Mouse (Mus musculus) lung, postnatal 14 days (tissue): ENCODE results near the gene Thsd1.
"Not testable (repeated sequence)": the region's sequence is repeated elsewhere in the genome, so short reads cannot be mapped to it uniquely, and the experiment has no call there.

Experiments used
- DNase-seq: peaks from one replicate; pipeline ENCODE4 v3.0.0; 2021

Gene Thsd1

DNA sequence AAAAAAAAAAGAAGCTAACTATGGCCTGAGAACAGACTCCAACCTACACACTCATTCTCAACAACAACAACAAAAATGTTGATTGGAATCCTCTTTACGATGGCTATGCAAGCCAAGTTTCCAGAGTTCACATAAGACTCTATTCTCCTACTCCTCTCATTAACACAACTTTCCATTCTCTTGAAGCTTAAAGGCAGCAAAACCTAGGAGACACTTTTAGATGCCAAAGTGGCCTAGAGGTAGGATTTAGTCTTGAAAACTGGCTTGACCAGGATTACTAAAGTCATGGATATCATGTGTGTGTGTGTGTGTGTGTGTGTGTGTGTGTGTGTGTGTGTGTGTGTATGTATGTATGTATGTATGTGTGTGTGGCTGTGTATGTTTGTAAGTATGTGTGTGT is 38.1 kb downstream of the Thsd1 start:
- no peak for DNase-seq

DNA sequence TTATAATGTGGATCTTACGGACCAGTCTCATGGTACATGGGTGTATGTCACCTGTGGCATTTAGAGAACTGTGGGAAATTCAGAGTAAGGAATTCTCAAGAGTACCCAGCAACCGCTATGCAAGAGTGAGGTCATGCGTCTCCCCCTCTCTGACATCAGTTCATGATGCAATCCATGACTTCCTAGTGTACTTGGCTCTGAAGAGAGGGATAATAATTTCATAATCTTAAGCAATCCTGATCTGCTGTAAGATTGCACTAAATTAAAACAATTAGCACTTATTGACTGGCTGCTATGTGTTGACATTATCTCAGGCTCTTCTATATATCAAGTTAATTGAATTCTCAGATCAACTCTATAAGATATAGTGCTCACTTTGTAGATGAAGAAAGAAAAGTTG is 39.7 kb downstream of the Thsd1 start:
- DNase-seq, result no peak

DNA sequence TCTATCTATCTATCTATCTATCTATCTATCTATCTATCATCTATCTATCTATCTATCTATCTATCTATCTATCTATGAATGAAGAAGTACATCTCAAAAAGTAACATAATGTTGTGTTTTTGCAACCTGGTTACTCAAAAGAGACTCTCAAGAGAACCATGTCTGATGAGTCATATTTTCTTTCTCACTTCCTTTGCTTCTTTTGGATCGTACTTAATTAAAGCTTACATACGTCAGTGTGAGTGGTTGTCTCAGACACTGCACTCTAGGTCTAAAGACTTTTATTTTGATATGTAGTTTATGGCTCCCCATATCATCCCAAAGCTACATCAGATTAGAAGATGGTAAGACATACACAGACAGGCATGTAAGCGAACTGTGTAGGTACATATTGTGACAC is 46.0 kb downstream of the Thsd1 start:
- DNase-seq, result no peak

DNA sequence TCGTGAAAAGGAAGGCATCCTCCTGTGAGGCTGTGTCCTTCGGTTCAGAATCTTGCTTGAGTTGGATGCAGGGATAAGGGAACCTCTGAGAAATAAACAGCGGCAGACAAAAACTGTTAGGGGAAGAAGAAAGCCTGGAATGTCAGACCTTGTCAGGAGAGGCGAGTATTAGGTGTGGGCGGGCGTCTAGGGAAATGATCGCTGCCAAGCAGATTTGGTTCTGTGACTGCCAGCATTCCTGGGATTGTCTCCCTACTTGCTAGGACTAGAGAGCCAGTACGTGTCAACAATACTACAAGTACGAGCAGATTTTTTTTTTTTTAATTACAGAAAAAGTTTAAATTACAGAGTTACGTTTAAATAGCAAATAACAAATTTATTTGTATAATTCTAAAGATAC is 47.5 kb downstream of the Thsd1 start:
- DNase-seq, result no peak

DNA sequence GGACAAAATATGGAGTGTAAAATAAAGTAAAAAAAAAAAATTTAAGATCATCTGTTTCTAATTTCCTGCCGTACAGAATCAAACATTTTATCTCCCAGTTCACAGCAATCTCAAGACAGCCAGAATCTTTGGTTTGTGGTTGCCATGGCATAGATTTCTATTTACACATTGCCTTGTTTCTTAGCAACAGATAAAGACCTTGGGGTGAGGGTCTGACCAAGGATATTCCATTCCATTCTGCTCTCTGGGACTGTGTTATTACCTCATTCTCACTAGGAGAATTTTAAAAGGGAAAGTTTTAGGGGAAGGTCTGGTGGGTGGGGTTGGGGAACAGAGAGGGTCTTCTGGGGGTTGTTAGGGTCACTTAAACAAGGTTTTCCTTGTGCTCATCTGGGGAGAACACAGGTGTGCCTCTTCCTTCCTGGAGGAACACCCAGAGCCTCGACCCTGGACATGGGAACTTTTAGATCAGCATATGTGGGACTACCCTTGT is 55.9 kb downstream of the Thsd1 start, which contains the start of gene Tpte:
Gene Tpte, plus strand, starts transcription at position 443 of the 493 bp plus-strand sequence.
- no peak for DNase-seq

DNA sequence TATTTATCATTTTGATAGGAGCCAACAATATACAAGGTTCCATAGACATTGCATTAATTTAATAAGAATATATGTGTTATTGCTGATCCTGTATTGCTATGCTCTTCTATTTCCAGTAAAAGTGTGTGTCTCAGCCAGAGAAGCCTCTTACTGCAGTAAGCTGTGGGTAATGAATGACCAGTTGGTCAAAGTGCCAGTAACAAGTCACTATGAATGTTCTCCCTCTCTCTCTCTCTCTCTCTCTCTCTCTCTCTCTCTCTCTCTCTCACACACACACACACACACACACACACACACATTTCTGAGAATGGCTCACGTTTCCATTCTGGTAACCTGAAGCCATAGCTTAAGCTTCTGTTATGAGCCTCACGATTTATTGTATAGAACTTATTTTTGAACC is 75.2 kb downstream of the Thsd1 start:
- no peak for DNase-seq

DNA sequence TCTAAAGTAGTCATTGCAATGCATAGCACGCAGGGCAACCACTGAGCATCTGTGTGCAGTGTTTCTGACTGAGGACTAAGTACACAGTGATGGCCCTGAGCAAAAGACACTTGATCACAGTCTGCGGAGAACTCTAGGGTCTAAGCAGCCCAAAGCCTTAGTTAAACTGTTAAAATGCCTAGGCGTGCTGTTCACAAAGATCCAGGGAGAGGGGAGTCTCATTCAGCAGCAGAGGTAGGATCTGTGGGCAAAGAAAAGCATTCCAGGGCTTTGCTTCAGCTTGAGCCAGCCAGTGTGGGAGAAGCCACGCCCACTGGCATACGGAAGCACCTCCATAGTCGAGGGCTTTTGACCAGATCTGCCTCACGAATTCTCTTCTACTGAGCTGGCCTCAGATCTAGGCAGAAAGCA is 75.8 kb downstream of the Thsd1 start:
- DNase-seq, result peak; percentile 19

DNA sequence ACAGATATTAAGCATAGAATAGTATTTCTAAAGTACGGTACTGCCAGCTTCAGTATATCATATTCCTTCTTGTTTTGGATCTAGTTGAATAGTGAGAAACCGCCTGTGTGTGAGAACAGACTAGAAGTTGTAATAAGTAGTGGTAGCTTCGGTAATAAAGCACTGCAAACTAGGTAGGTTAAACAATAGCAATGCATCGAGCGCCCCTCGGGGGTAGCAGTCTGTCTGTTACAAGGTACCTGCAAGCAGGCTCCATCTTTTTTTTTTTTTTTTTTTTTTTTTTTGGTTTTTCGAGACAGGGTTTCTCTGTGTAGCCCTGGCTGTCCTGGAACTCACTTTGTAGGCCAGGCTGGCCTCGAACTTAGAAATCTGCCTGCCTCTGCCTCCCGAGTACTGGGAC is 76.9 kb downstream of the Thsd1 start:
- not testable (repeated sequence) for DNase-seq

DNA sequence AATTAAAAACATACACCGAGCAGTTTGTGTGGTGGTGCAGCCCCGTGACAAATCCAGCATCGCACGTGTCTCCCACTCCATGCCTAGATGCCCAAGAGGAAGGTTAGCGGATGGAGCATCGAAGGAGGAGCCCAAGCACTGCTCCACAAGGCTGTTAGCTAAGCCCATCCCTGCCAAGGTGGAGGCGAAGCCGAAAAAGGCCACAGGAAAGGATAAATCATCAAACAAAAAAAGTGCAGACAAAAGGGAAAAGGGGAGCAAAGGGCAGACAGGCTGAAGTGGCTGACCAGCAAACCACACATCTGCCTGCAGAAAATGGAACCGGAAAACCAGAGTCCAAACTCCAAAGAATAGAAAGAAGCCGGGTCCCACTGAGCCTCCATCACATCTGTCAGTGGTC is 79.9 kb downstream of the Thsd1 start:
- no peak for DNase-seq
